Mouse (Mus musculus): ENCODE data around the gene Hpgd.
"Not testable (repeated sequence)": the region's sequence is repeated elsewhere in the genome, so short reads cannot be mapped to it uniquely, and the experiment has no call there.

Gene Hpgd

GRCm38 (mm10) chr8:56294373-56294877, at the start of gene Hpgd:
Gene Hpgd, plus strand, starts transcription at chr8:56294585.
- peak in 1 of 2 experiments; percentile 20 for DNase-seq (ENCODE audit: low spot score in 2 of 2)

GRCm38 (mm10) chr8:56251728-56252127, 42.7 kb upstream of the Hpgd start:
- DNase-seq (ENCODE audit: low spot score in 2 of 2), result not testable (repeated sequence)

GRCm38 (mm10) chr8:56252314-56252713, 42.1 kb upstream of the Hpgd start:
- DNase-seq (ENCODE audit: low spot score in 2 of 2), result no peak

- DNase-seq (ENCODE audit: low spot score in 2 of 2), result no peak
Observed at GRCm38 (mm10) chr8:56261190-56261589, 33.2 kb upstream of the Hpgd start.

- DNase-seq (ENCODE audit: low spot score in 2 of 2), result no peak
Observed at GRCm38 (mm10) chr8:56269687-56270663, 24.4 kb upstream of the Hpgd start.

GRCm38 (mm10) chr8:56272934-56273333, 21.5 kb upstream of the Hpgd start:
- DNase-seq (ENCODE audit: low spot score in 2 of 2), result no peak

GRCm38 (mm10) chr8:56275316-56275715, 19.1 kb upstream of the Hpgd start:
- no peak for DNase-seq (ENCODE audit: low spot score in 2 of 2)

- DNase-seq (ENCODE audit: low spot score in 2 of 2), result no peak
Observed at GRCm38 (mm10) chr8:56277810-56278528, 16.4 kb upstream of the Hpgd start.

- no peak for DNase-seq (ENCODE audit: low spot score in 2 of 2)
Observed at GRCm38 (mm10) chr8:56278545-56279063, 15.8 kb upstream of the Hpgd start.

- no peak for DNase-seq (ENCODE audit: low spot score in 2 of 2)
Observed at GRCm38 (mm10) chr8:56283936-56284335, 10.4 kb upstream of the Hpgd start.

- DNase-seq (ENCODE audit: low spot score in 2 of 2), result no peak
Observed at GRCm38 (mm10) chr8:56284957-56285356, 9.4 kb upstream of the Hpgd start.

GRCm38 (mm10) chr8:56286717-56287116, 7.7 kb upstream of the Hpgd start:
- DNase-seq (ENCODE audit: low spot score in 2 of 2), result no peak

GRCm38 (mm10) chr8:56287370-56288072, 6.9 kb upstream of the Hpgd start:
- DNase-seq (ENCODE audit: low spot score in 2 of 2), result no peak

- DNase-seq (ENCODE audit: low spot score in 2 of 2), result no peak
Observed at GRCm38 (mm10) chr8:56292318-56292717, 2.1 kb upstream of the Hpgd start.

- DNase-seq (ENCODE audit: low spot score in 2 of 2), result no peak
Observed at GRCm38 (mm10) chr8:56293480-56293879, 905 bp upstream of the Hpgd start.

GRCm38 (mm10) chr8:56294886-56295555, 636 bp downstream of the Hpgd start:
- no peak for DNase-seq (ENCODE audit: low spot score in 2 of 2)

GRCm38 (mm10) chr8:56299421-56299820, 5.0 kb downstream of the Hpgd start:
- no peak for DNase-seq (ENCODE audit: low spot score in 2 of 2)

- DNase-seq (ENCODE audit: low spot score in 2 of 2), result not testable (repeated sequence)
Observed at GRCm38 (mm10) chr8:56301303-56301702, 6.9 kb downstream of the Hpgd start.

- no peak for DNase-seq (ENCODE audit: low spot score in 2 of 2)
Observed at GRCm38 (mm10) chr8:56304595-56304994, 10.2 kb downstream of the Hpgd start.

GRCm38 (mm10) chr8:56313622-56314021, 19.2 kb downstream of the Hpgd start:
- DNase-seq (ENCODE audit: low spot score in 2 of 2), result no peak

- no peak for DNase-seq (ENCODE audit: low spot score in 2 of 2)
Observed at GRCm38 (mm10) chr8:56315189-56315588, 20.8 kb downstream of the Hpgd start.

All from frontal cortex, postnatal 25 days (tissue).